Mouse (Mus musculus): ENCODE data around the gene Ly6g6e. TPM values are rescaled to one million over a fixed set of nuclear protein-coding genes. Genes with fewer than 3 reads are reported as not detected.

Gene Ly6g6e
- polyA plus RNA-seq, 1 experiment from 2014 or later: not detected

DNA sequence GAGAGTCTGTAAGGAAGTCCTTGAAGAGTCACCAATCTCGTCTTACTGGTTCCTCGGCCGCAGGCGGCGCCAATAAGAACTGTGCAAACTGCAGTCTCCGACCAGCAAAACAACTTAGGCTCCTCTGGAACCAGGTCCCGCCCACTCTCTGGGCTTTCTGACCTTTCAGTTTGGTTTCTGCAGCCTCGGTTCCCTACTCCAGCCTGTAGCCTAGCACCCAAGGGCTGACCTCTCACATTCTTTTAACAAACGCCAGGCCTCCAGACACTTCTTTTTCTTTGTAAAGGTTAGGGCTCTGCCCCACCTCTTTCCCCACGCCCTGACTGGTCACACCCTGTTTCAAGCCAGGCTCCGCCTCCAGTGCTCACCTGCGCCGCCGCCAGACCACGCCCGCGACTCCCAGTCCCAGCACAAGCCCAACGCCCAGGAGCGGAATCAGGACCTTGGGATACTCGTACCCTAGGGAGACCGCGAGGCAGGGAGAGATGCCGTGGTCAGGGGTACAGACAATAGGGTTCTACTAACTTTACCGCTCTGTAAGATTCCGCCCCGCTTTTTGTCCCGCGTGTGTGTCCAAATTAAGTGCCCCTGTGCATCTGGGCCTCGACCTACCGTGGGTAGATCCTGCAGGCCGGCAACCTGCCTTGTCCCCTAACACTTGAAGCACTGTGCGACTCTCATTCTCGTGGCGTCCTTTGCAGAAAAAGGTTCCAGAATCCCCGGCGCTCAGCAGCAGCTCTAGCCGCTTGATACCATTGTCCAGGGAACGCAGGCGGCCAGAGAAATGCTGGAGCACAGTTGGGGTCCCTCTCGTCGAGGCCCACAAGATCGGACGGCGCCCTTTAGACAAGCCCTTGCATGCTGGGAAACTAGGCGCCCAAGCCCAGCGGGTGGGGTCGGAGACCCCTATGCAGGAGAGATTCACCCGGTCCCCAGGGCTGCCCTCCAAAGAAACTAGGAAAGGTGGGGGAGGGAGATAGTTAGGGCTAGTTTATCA, 11.5 kb upstream of the Ly6g6e start, which contains the start of gene Ly6g6c:
Gene Ly6g6c, plus strand, starts transcription at position 438 of the 997 bp plus-strand sequence.
- Histone ChIP-seq H3K27ac (no peak within 1 kb of the TSS), H3K4me1 (peaks cover 37% of the 10 kb centered on the region), H3K9me3 (replicated peaks) (no peaks in the 10 kb centered on the region), H3K4me3 (peak within 1 kb of the TSS; percentile 25), H3K27me3 (peaks cover 52% of the 10 kb centered on the region), H3K36me3 (peaks cover 27% of the 10 kb centered on the region), H3K9ac (peak within 1 kb of the TSS; percentile 49), H3K4me2 (replicated peaks) (peak within 1 kb of the TSS; percentile 57)
- no peak for ATAC-seq (ENCODE audit: low FRiP score)
- under 1% methylated on average over 48 of the region's 48 CpGs for WGBS

DNA sequence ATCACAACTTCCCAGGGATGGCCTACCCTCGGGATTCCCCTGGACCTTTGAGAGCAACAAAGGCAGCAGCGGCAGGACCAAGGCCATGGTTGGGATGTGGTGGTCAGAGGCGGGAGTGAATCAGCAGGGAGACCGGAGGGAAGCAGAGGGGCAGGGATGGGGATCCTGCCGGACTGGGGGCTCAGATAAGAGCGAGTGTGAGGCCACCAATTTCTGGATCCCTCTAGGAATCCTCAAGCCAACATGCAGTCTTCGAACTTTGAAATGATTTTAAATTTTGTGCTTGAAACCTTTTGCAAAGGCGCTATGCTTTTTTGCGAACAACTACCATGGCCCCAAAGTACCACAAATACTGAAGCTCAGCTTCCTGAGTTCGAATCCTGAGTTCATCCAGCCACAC, 10.6 kb upstream of the Ly6g6e start, which contains the start of gene Mpig6b:
Gene Mpig6b, minus strand, starts transcription at position 101 of the 400 bp plus-strand sequence.
- H3K27me3 ChIP-seq: peaks cover 52% of the 10 kb centered on the region

DNA sequence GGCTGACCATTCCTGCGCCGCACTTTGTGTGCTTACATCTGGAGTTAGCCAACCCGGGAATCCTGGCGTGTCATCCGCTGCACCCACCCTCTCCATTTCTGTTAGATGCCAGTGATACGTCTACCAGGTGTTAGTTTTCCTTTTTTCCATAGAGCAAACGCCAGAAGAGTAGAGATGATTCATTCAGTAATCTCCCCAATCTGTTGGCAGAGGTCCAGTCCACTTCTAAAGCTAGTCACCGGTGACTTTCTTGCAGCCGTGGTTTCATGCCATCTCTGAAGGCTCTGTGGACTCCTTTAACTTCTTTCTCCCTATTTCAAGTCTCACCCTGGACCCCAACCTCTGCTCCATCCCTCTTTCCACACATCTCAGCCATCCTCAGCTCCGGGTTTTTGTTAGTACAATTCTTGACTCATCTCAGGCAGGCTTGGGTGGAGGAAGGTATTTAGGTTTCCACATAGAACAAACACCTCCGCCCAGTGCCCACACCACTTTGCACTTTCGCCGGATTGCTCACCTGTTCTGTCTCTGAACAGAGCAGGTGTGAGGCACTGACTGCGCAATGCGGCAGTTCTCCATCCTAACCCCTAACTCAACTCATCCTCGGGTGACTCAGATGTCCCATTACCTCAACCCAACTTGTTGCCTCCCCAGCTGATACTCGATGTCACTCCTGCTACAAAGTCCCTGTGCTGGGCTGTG, 8.3 kb upstream of the Ly6g6e start:
- WGBS: 86% methylated on average over 17 of the region's 17 CpGs
- Histone ChIP-seq H3K9me3 (replicated peaks) (no peaks in the 10 kb centered on the region), H3K36me3 (no peaks in the 10 kb centered on the region), H3K4me3 (no peak overlapping the region), H3K4me1 (peaks cover 21% of the 10 kb centered on the region), H3K4me2 (replicated peaks) (no peak overlapping the region), H3K27ac (no peak overlapping the region), H3K27me3 (peaks cover 46% of the 10 kb centered on the region), H3K9ac (no peak overlapping the region)
- ATAC-seq (ENCODE audit: low FRiP score): no peak

More for the DNA sequence above, 10.6 kb upstream of the Ly6g6e start, which contains the start of gene Mpig6b:
- peak within 1 kb of the TSS; percentile 57 for H3K4me2 ChIP-seq (replicated peaks)
- peak within 1 kb of the TSS; percentile 25 for H3K4me3 ChIP-seq
- no peak for ATAC-seq (ENCODE audit: low FRiP score)
- no peak within 1 kb of the TSS for H3K27ac ChIP-seq
- H3K36me3 ChIP-seq: peaks cover 19% of the 10 kb centered on the region
- H3K4me1 ChIP-seq: peaks cover 29% of the 10 kb centered on the region
- H3K9ac ChIP-seq: peak within 1 kb of the TSS; percentile 49
- 45% methylated on average over 10 of the region's 10 CpGs for WGBS
- H3K9me3 ChIP-seq (replicated peaks): no peaks in the 10 kb centered on the region

DNA sequence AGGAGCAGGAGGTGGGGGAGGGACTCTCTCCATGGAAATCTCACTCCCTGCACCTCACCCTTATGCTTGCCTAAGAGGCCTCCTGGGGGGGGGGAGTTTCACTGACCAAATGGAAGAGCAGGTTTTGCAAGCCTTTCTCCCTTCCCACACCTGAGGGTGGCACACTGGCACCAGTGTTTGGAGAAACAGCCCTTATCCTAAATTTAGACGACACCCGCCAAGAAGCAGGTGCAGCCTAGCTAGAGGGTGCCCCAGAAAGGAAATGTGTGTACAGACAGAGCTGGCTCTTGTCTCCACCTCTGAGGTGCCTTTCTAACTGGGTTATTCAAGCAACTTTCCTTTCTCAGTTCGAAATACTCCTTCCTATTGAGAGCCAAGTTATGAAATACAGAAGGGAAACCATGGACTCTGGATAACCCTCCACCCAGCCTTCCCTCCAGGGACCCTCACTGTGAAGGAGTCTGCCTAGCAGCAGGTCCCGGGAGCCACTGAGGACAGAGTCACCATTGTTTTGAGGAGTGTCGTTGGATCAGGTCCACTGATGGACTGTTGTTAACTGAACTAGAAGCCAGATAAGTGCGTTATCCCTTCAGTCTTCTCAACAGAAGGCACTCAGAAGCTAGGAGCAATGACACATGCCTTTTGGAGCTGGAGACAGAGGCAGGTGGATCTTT, 6.0 kb upstream of the Ly6g6e start:
- ATAC-seq (ENCODE audit: low FRiP score): no peak
- H3K27ac ChIP-seq: no peak overlapping the region
- H3K4me2 ChIP-seq (replicated peaks): no peak overlapping the region
- peaks cover 28% of the 10 kb centered on the region for H3K27me3 ChIP-seq
- H3K36me3 ChIP-seq: no peaks in the 10 kb centered on the region
- no peaks in the 10 kb centered on the region for H3K9me3 ChIP-seq (replicated peaks)
- H3K9ac ChIP-seq: no peak overlapping the region; the same call in 1 of the 2 replicates
- H3K4me3 ChIP-seq: no peak overlapping the region
- 67% methylated on average over 6 of the region's 6 CpGs for WGBS
- H3K4me1 ChIP-seq: peaks cover 4% of the 10 kb centered on the region

DNA sequence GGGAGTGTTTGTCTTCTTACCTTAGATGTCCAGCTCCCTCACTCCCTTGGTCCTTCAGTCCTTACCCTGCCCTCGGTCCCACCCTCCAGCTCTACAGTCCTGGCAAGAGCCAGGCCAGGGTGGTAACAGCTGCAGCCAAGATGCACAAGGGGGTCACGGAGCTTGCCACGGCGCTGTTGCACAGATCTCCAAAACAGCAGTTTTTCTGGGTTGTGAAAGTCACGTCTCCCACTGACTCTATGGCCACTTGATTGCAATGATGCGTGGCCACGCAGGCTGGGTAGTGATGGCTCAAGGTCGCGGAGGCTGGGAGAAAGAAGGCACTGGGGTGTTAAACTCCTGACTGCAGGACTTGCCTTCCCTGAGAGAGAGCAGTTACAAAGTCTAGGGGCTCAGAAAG, 5.2 kb upstream of the Ly6g6e start:
- H3K27me3 ChIP-seq: peaks cover 21% of the 10 kb centered on the region
- H3K4me3 ChIP-seq: no peak overlapping the region
- H3K27ac ChIP-seq: no peak overlapping the region
- H3K9ac ChIP-seq: no peak overlapping the region
- H3K9me3 ChIP-seq (replicated peaks): no peaks in the 10 kb centered on the region
- H3K4me1 ChIP-seq: peaks cover 2% of the 10 kb centered on the region; the same call in 1 of the 2 replicates
- 77% methylated on average over 9 of the region's 9 CpGs for WGBS
- H3K4me2 ChIP-seq (replicated peaks): no peak overlapping the region
- H3K36me3 ChIP-seq: no peaks in the 10 kb centered on the region
- no peak for ATAC-seq (ENCODE audit: low FRiP score)

DNA sequence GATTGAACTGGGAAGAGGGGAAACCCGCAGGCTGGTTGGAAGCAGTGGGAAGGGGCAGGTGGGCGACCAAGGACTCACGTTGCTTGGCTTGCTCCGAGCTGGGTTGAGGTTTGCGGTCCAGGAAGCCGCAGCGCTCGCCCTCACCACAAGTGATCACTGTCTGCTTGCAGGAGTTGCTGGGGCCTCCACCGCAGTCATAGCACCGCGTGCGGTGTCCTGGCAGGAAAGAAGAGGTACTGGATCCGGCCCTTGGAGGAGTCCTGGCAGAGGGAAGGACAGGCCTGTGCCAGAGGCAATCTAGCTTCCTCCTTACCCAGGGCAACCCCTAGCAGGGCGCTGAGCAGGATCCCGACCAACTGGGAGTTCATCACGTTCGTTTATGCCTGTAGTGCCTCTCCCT, 2.6 kb upstream of the Ly6g6e start:
- H3K4me1 ChIP-seq: peaks cover 18% of the 10 kb centered on the region
- WGBS: 51% methylated on average over 17 of the region's 17 CpGs
- peaks cover 5% of the 10 kb centered on the region; the same call in 1 of the 2 replicates for H3K27me3 ChIP-seq
- H3K9ac ChIP-seq: no peak overlapping the region; the same call in 1 of the 2 replicates
- H3K4me2 ChIP-seq (replicated peaks): no peak overlapping the region
- no peak overlapping the region for H3K4me3 ChIP-seq
- ATAC-seq (ENCODE audit: low FRiP score): no peak
- no peak overlapping the region for H3K27ac ChIP-seq
- no peaks in the 10 kb centered on the region for H3K9me3 ChIP-seq (replicated peaks)
- no peaks in the 10 kb centered on the region for H3K36me3 ChIP-seq

DNA sequence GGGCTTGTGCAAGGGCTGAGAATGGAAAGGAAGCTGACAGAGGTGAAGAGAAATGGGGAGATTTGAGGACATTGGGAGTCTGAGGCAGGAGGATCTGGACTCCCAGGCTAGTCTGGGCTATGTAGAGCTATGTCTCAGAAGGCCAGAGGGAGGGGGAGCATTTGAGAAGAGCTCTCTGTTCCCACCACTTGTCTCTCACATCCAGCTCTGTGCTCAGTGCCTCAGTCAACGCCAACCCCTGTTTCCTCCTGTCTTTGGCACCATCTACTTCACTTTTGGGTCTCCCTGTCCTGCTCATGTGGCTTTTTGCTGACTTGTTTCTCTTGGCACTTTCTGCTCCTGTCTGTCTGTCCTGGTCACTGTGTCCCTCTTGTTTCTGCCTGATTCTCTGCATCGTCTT, 583 bp downstream of the Ly6g6e start:
- 41% methylated on average over 2 of the region's 2 CpGs for WGBS
- ATAC-seq (ENCODE audit: low FRiP score): no peak
- Histone ChIP-seq H3K4me3 (no peak overlapping the region), H3K9ac (peak overlapping the region; percentile 13; the same call in 1 of the 2 replicates), H3K4me1 (peaks cover 18% of the 10 kb centered on the region), H3K36me3 (no peaks in the 10 kb centered on the region), H3K27me3 (peaks cover 8% of the 10 kb centered on the region; the same call in 1 of the 2 replicates), H3K4me2 (replicated peaks) (peak overlapping the region; percentile 43), H3K27ac (no peak overlapping the region), H3K9me3 (replicated peaks) (no peaks in the 10 kb centered on the region)

DNA sequence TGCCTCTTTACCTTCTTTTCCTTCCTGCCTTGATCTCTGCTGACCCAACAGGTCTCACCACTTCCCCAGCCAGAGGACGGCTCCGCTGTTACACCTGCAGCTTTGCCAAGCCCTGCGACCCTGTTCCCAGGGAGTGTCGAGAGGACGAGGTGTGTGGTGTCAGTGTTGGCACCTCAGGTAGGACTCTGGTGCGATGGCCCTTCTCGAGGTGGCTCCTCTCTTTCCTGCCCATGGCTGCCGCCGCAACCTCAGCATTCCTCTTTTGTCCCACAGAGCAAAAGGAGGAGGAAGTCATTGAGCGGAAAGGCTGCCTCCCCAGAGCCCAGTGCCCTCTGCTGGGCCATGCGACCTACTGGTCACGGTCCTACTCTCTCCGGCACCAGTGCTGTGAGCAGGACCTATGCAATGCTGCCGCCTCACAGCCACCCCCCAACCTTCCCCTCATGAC, 1.1 kb downstream of the Ly6g6e start, which contains the start of gene Ly6g6d:
Gene Ly6g6d, minus strand, starts transcription at position 280 of the 448 bp plus-strand sequence.
- peak within 1 kb of the TSS; percentile 13 for H3K9ac ChIP-seq
- peaks cover 8% of the 10 kb centered on the region; the same call in 1 of the 2 replicates for H3K27me3 ChIP-seq
- no peak within 1 kb of the TSS for H3K27ac ChIP-seq
- H3K4me1 ChIP-seq: peaks cover 18% of the 10 kb centered on the region
- H3K36me3 ChIP-seq: no peaks in the 10 kb centered on the region
- WGBS: 7% methylated on average over 14 of the region's 14 CpGs
- H3K4me3 ChIP-seq: peak within 1 kb of the TSS; percentile 14
- H3K9me3 ChIP-seq (replicated peaks): no peaks in the 10 kb centered on the region
- peak within 1 kb of the TSS; percentile 43 for H3K4me2 ChIP-seq (replicated peaks)
- no peak for ATAC-seq (ENCODE audit: low FRiP score)

DNA sequence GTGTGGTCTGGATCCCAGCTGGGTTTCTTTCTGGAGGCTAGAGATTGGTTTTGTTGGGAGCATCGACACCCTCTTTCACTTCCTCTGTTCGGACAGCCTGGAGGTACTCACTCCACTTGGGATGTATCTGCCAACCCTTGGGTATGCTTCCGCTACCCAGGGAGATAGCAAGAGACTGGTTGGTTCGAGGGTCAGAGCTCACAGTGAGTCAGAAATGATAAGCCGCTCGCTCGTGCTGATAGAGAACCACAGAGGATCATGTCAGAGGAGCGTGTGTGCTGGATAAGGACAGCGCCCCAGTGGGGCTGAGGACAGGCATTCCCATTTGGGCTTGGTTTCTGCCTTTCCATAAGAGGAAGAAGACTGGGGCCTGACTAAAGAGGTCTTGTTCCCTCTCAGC, 3.1 kb downstream of the Ly6g6e start:
- no peak overlapping the region for H3K9ac ChIP-seq
- H3K36me3 ChIP-seq: no peaks in the 10 kb centered on the region
- H3K4me1 ChIP-seq: peaks cover 18% of the 10 kb centered on the region
- H3K4me3 ChIP-seq: no peak overlapping the region
- H3K9me3 ChIP-seq (replicated peaks): no peaks in the 10 kb centered on the region
- peaks cover 2% of the 10 kb centered on the region; the same call in 1 of the 2 replicates for H3K27me3 ChIP-seq
- ATAC-seq (ENCODE audit: low FRiP score): no peak
- H3K4me2 ChIP-seq (replicated peaks): no peak overlapping the region
- 70% methylated on average over 9 of the region's 9 CpGs for WGBS
- H3K27ac ChIP-seq: no peak overlapping the region

DNA sequence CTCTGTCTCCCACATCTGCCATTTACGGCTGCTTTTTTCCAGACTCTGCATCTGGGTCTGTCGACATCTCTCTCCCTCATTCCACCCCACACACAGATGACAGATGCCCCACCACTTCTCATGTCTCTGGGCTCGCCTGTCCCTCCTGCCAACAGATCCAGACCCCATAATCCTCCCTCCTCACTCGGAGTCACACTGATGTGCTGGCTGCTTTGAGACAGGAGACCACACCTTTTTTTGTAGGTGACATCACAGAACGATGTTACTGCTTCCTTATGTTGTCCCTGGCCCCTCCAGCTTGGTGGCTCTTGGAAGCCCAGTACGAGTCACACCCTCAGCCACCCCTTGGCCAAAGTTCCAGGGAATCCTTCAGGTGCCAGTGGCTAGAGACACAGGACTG, 3.5 kb downstream of the Ly6g6e start:
- no peaks in the 10 kb centered on the region for H3K36me3 ChIP-seq
- H3K4me2 ChIP-seq (replicated peaks): no peak overlapping the region
- H3K27me3 ChIP-seq: peaks cover 3% of the 10 kb centered on the region; the same call in 1 of the 2 replicates
- H3K27ac ChIP-seq: no peak overlapping the region
- no peaks in the 10 kb centered on the region for H3K9me3 ChIP-seq (replicated peaks)
- no peak overlapping the region for H3K4me3 ChIP-seq
- no peak overlapping the region for H3K9ac ChIP-seq
- H3K4me1 ChIP-seq: peaks cover 18% of the 10 kb centered on the region
- WGBS: 64% methylated on average over 6 of the region's 6 CpGs
- no peak for ATAC-seq (ENCODE audit: low FRiP score)

DNA sequence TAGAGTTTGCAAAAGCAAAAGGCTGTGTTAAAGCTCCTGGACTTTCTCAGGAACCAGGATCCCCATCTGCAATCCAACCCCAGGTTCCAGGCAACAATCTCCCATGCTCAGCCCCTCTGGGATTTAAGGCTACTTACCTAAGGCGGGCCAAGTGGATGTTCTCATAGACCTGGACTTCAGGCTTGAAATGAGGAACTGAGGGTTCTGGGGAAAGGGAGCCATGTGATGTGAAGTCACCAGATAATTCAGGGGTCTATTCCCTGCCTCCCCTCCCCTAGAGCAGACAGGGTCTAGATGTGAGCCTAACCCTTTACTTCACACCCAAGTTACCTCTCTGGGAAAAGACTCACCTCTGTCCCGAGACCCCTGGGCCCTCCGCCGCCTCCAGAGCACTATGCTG, 4.0 kb downstream of the Ly6g6e start:
- no peak overlapping the region for H3K27ac ChIP-seq
- H3K27me3 ChIP-seq: peaks cover 7% of the 10 kb centered on the region; the same call in 1 of the 2 replicates
- no peak overlapping the region for H3K4me2 ChIP-seq (replicated peaks)
- no peaks in the 10 kb centered on the region for H3K9me3 ChIP-seq (replicated peaks)
- H3K9ac ChIP-seq: no peak overlapping the region
- H3K4me3 ChIP-seq: no peak overlapping the region
- 83% methylated on average over 4 of the region's 4 CpGs for WGBS
- H3K36me3 ChIP-seq: no peaks in the 10 kb centered on the region
- no peak for ATAC-seq (ENCODE audit: low FRiP score)
- H3K4me1 ChIP-seq: peaks cover 18% of the 10 kb centered on the region

Measured in hindbrain, embryonic 12.5 days (tissue).